Mouse (Mus musculus): ENCODE results near the gene Rsph6a. TPM values are rescaled to one million over a fixed set of nuclear protein-coding genes. Genes with fewer than 3 reads are reported as not detected.

Gene Rsph6a
- polyA plus RNA-seq, 1 experiment from 2014 or later = not detected

GRCm38 (mm10) chr7:19024096-19024506 lies 30.4 kb upstream of the Rsph6a start, which contains the start of gene Sympk:
Sympk (plus strand) TSS chr7:19024377.
- 0% methylated on average over 50 of the region's 50 CpGs for WGBS
- H3K9ac ChIP-seq (ENCODE audit: low read length) = peak within 1 kb of the TSS; percentile 97
- no peaks in the 10 kb centered on the region for H3K9me3 ChIP-seq (ENCODE audit: control insufficient read depth, low read length)
- H3K4me3 ChIP-seq (ENCODE audit: control insufficient read depth in 1 of 2, insufficient read depth in 1 of 2, low read depth in 1 of 2, low read length in 2 of 2) = peak within 1 kb of the TSS; percentile 95 to 99
- peak within 1 kb of the TSS; percentile 59 to 72 for H3K27ac ChIP-seq (replicated peaks in 1 of 2; ENCODE audit: control insufficient read depth in 1 of 2, insufficient read depth in 1 of 2, low read depth in 2 of 2, low read length in 2 of 2)
- H3K36me3 ChIP-seq (ENCODE audit: control insufficient read depth, insufficient read depth, low read length) = peaks cover 7% of the 10 kb centered on the region
- peak; percentile 91 for ATAC-seq (ENCODE audit: insufficient number of reproducible peaks, insufficient read depth, low FRiP score, low read depth)
- peak within 1 kb of the TSS; percentile 87 for H3K4me2 ChIP-seq (ENCODE audit: low read length)
- peaks cover 37% of the 10 kb centered on the region for H3K27me3 ChIP-seq (ENCODE audit: control insufficient read depth, insufficient read depth, low read length)
- H3K4me1 ChIP-seq (ENCODE audit: control insufficient read depth in 2 of 2, insufficient read depth in 2 of 2, low read length in 2 of 2) = peaks cover 7 to 22% of the 10 kb centered on the region in 2 experiments

GRCm38 (mm10) chr7:19024581-19025255 lies 29.8 kb upstream of the Rsph6a start:
- Histone ChIP-seq H3K4me2 (ENCODE audit: low read length) (peak overlapping the region; percentile 87), H3K4me1 (ENCODE audit: control insufficient read depth in 2 of 2, insufficient read depth in 2 of 2, low read length in 2 of 2) (peaks cover 7 to 22% of the 10 kb centered on the region in 2 experiments), H3K36me3 (ENCODE audit: control insufficient read depth, insufficient read depth, low read length) (peaks cover 13% of the 10 kb centered on the region), H3K9me3 (ENCODE audit: control insufficient read depth, low read length) (no peaks in the 10 kb centered on the region), H3K27ac (replicated peaks in 1 of 2; ENCODE audit: control insufficient read depth in 1 of 2, insufficient read depth in 1 of 2, low read depth in 2 of 2, low read length in 2 of 2) (peak overlapping the region; percentile 59 to 72), H3K9ac (ENCODE audit: low read length) (peak overlapping the region; percentile 97), H3K27me3 (ENCODE audit: control insufficient read depth, insufficient read depth, low read length) (peaks cover 37% of the 10 kb centered on the region), H3K4me3 (ENCODE audit: control insufficient read depth in 1 of 2, insufficient read depth in 1 of 2, low read depth in 1 of 2, low read length in 2 of 2) (peak overlapping the region; percentile 95 to 99)
- ATAC-seq (ENCODE audit: insufficient number of reproducible peaks, insufficient read depth, low FRiP score, low read depth) = peak; percentile 23
- 2% methylated on average over 36 of the region's 36 CpGs for WGBS

- H3K4me2 ChIP-seq (ENCODE audit: low read length) = no peak overlapping the region
- H3K9ac ChIP-seq (ENCODE audit: low read length) = no peak overlapping the region
- peaks cover 9% of the 10 kb centered on the region for H3K27me3 ChIP-seq (ENCODE audit: control insufficient read depth, insufficient read depth, low read length)
- H3K27ac ChIP-seq (replicated peaks in 1 of 2; ENCODE audit: control insufficient read depth in 1 of 2, insufficient read depth in 1 of 2, low read depth in 2 of 2, low read length in 2 of 2) = no peak overlapping the region
- ATAC-seq (ENCODE audit: insufficient number of reproducible peaks, insufficient read depth, low FRiP score, low read depth) = no peak
- H3K36me3 ChIP-seq (ENCODE audit: control insufficient read depth, insufficient read depth, low read length) = peaks cover 45% of the 10 kb centered on the region
- no peak overlapping the region for H3K4me3 ChIP-seq (ENCODE audit: control insufficient read depth in 1 of 2, insufficient read depth in 1 of 2, low read depth in 1 of 2, low read length in 2 of 2)
- H3K4me1 ChIP-seq (ENCODE audit: control insufficient read depth in 2 of 2, insufficient read depth in 2 of 2, low read length in 2 of 2) = peaks cover 7 to 22% of the 10 kb centered on the region in 2 experiments
- no peaks in the 10 kb centered on the region for H3K9me3 ChIP-seq (ENCODE audit: control insufficient read depth, low read length)
These were observed 26.4 kb upstream of the Rsph6a start for GRCm38 (mm10) chr7:19028067-19028466.

- H3K9me3 ChIP-seq (ENCODE audit: control insufficient read depth, low read length) = no peaks in the 10 kb centered on the region
- peaks cover 54% of the 10 kb centered on the region for H3K36me3 ChIP-seq (ENCODE audit: control insufficient read depth, insufficient read depth, low read length)
- no peaks in the 10 kb centered on the region for H3K27me3 ChIP-seq (ENCODE audit: control insufficient read depth, insufficient read depth, low read length)
- H3K27ac ChIP-seq (replicated peaks in 1 of 2; ENCODE audit: control insufficient read depth in 1 of 2, insufficient read depth in 1 of 2, low read depth in 2 of 2, low read length in 2 of 2) = no peak overlapping the region
- no peak overlapping the region for H3K9ac ChIP-seq (ENCODE audit: low read length)
- H3K4me3 ChIP-seq (ENCODE audit: control insufficient read depth in 1 of 2, insufficient read depth in 1 of 2, low read depth in 1 of 2, low read length in 2 of 2) = no peak overlapping the region
- peak; percentile 19; the same call in 1 of the 2 replicates for ATAC-seq (ENCODE audit: insufficient number of reproducible peaks, insufficient read depth, low FRiP score, low read depth)
- H3K4me1 ChIP-seq (ENCODE audit: control insufficient read depth in 2 of 2, insufficient read depth in 2 of 2, low read length in 2 of 2) = peaks cover 7 to 14% of the 10 kb centered on the region in 2 experiments
- no peak overlapping the region for H3K4me2 ChIP-seq (ENCODE audit: low read length)
- WGBS = 67% methylated on average over 6 of the region's 6 CpGs
These were observed 25.3 kb upstream of the Rsph6a start for GRCm38 (mm10) chr7:19029084-19029653.

- Histone ChIP-seq H3K9ac (ENCODE audit: low read length) (no peak overlapping the region), H3K4me1 (ENCODE audit: control insufficient read depth in 2 of 2, insufficient read depth in 2 of 2, low read length in 2 of 2) (no peaks in the 10 kb centered on the region), H3K36me3 (ENCODE audit: control insufficient read depth, insufficient read depth, low read length) (peaks cover 79% of the 10 kb centered on the region), H3K4me3 (ENCODE audit: control insufficient read depth in 1 of 2, insufficient read depth in 1 of 2, low read depth in 1 of 2, low read length in 2 of 2) (no peak overlapping the region), H3K4me2 (ENCODE audit: low read length) (no peak overlapping the region), H3K27me3 (ENCODE audit: control insufficient read depth, insufficient read depth, low read length) (no peaks in the 10 kb centered on the region), H3K9me3 (ENCODE audit: control insufficient read depth, low read length) (no peaks in the 10 kb centered on the region), H3K27ac (replicated peaks in 1 of 2; ENCODE audit: control insufficient read depth in 1 of 2, insufficient read depth in 1 of 2, low read depth in 2 of 2, low read length in 2 of 2) (no peak overlapping the region)
- ATAC-seq (ENCODE audit: insufficient number of reproducible peaks, insufficient read depth, low FRiP score, low read depth) = no peak
- 69% methylated on average over 4 of the region's 4 CpGs for WGBS
These were observed 22.8 kb upstream of the Rsph6a start for GRCm38 (mm10) chr7:19031641-19032040.

GRCm38 (mm10) chr7:19044616-19045015 lies 9.9 kb upstream of the Rsph6a start:
- Histone ChIP-seq H3K36me3 (ENCODE audit: control insufficient read depth, insufficient read depth, low read length) (peaks cover 100% of the 10 kb centered on the region), H3K27me3 (ENCODE audit: control insufficient read depth, insufficient read depth, low read length) (no peaks in the 10 kb centered on the region), H3K4me2 (ENCODE audit: low read length) (no peak overlapping the region), H3K4me3 (ENCODE audit: control insufficient read depth in 1 of 2, insufficient read depth in 1 of 2, low read depth in 1 of 2, low read length in 2 of 2) (no peak overlapping the region), H3K9ac (ENCODE audit: low read length) (no peak overlapping the region), H3K27ac (replicated peaks in 1 of 2; ENCODE audit: control insufficient read depth in 1 of 2, insufficient read depth in 1 of 2, low read depth in 2 of 2, low read length in 2 of 2) (no peak overlapping the region), H3K9me3 (ENCODE audit: control insufficient read depth, low read length) (no peaks in the 10 kb centered on the region), H3K4me1 (ENCODE audit: control insufficient read depth in 2 of 2, insufficient read depth in 2 of 2, low read length in 2 of 2) (no peaks in the 10 kb centered on the region)
- 92% methylated on average over 6 of the region's 6 CpGs for WGBS
- no peak for ATAC-seq (ENCODE audit: insufficient number of reproducible peaks, insufficient read depth, low FRiP score, low read depth)

- no peaks in the 10 kb centered on the region for H3K27me3 ChIP-seq (ENCODE audit: control insufficient read depth, insufficient read depth, low read length)
- no peaks in the 10 kb centered on the region for H3K4me1 ChIP-seq (ENCODE audit: control insufficient read depth in 2 of 2, insufficient read depth in 2 of 2, low read length in 2 of 2)
- WGBS = 90% methylated on average over 10 of the region's 11 CpGs
- ATAC-seq (ENCODE audit: insufficient number of reproducible peaks, insufficient read depth, low FRiP score, low read depth) = no peak
- no peak overlapping the region for H3K4me2 ChIP-seq (ENCODE audit: low read length)
- no peak overlapping the region for H3K27ac ChIP-seq (replicated peaks in 1 of 2; ENCODE audit: control insufficient read depth in 1 of 2, insufficient read depth in 1 of 2, low read depth in 2 of 2, low read length in 2 of 2)
- H3K36me3 ChIP-seq (ENCODE audit: control insufficient read depth, insufficient read depth, low read length) = peaks cover 100% of the 10 kb centered on the region
- no peaks in the 10 kb centered on the region for H3K9me3 ChIP-seq (ENCODE audit: control insufficient read depth, low read length)
- H3K9ac ChIP-seq (ENCODE audit: low read length) = no peak overlapping the region
- no peak overlapping the region for H3K4me3 ChIP-seq (ENCODE audit: control insufficient read depth in 1 of 2, insufficient read depth in 1 of 2, low read depth in 1 of 2, low read length in 2 of 2)
These were observed 8.0 kb upstream of the Rsph6a start for GRCm38 (mm10) chr7:19046286-19047069.
